Mouse (Mus musculus) urinary bladder, postnatal 14 days (tissue): ENCODE measurements around the gene Myrip.

Source experiments
- DNase-seq: peaks from one replicate; pipeline ENCODE4 v3.0.0; 2021; ENCODE audit warnings: low spot score

Gene Myrip

GRCm38 (mm10) chr9:120338172-120338571, 36.9 kb downstream of the Myrip start:
- DNase-seq, result no peak

- DNase-seq, result peak; percentile 53
Measured at GRCm38 (mm10) chr9:120339975-120340695, 38.8 kb downstream of the Myrip start.

GRCm38 (mm10) chr9:120343123-120343790, 41.9 kb downstream of the Myrip start:
- no peak for DNase-seq

GRCm38 (mm10) chr9:120345651-120346151, 44.4 kb downstream of the Myrip start:
- DNase-seq, result peak; percentile 51

- peak; percentile 18 for DNase-seq
Measured at GRCm38 (mm10) chr9:120349145-120349544, 47.8 kb downstream of the Myrip start.

- peak; percentile 65 for DNase-seq
Measured at GRCm38 (mm10) chr9:120350346-120350745, 49.0 kb downstream of the Myrip start.

GRCm38 (mm10) chr9:120351061-120351460, 49.7 kb downstream of the Myrip start:
- DNase-seq, result no peak

- DNase-seq, result no peak
Measured at GRCm38 (mm10) chr9:120351474-120351873, 50.2 kb downstream of the Myrip start.

GRCm38 (mm10) chr9:120353036-120353435, 51.7 kb downstream of the Myrip start:
- DNase-seq, result no peak

GRCm38 (mm10) chr9:120353967-120354366, 52.7 kb downstream of the Myrip start:
- no peak for DNase-seq

GRCm38 (mm10) chr9:120354550-120355345, 53.4 kb downstream of the Myrip start:
- DNase-seq, result no peak

- no peak for DNase-seq
Measured at GRCm38 (mm10) chr9:120356490-120356889, 55.2 kb downstream of the Myrip start.

GRCm38 (mm10) chr9:120358060-120358459, 56.7 kb downstream of the Myrip start:
- DNase-seq, result no peak

- DNase-seq, result peak; percentile 63
Measured at GRCm38 (mm10) chr9:120360397-120361177, 59.3 kb downstream of the Myrip start.

- no peak for DNase-seq
Measured at GRCm38 (mm10) chr9:120361656-120362055, 60.3 kb downstream of the Myrip start.

- DNase-seq, result no peak
Measured at GRCm38 (mm10) chr9:120362684-120363083, 61.4 kb downstream of the Myrip start.

GRCm38 (mm10) chr9:120364653-120365283, 63.5 kb downstream of the Myrip start:
- DNase-seq, result no peak

- no peak for DNase-seq
Measured at GRCm38 (mm10) chr9:120367526-120367925, 66.2 kb downstream of the Myrip start.

GRCm38 (mm10) chr9:120371633-120372032, 70.3 kb downstream of the Myrip start:
- DNase-seq, result no peak

- no peak for DNase-seq
Measured at GRCm38 (mm10) chr9:120372347-120372746, 71.0 kb downstream of the Myrip start.

GRCm38 (mm10) chr9:120377726-120378125, 76.4 kb downstream of the Myrip start:
- DNase-seq, result peak; percentile 60
